Mouse (Mus musculus) fat pad, adult 2 months (tissue): Measurements from ENCODE around the gene Slc46a1.

Experiments used
- DNase-seq: peaks from one replicate; pipeline ENCODE4 v3.0.0-alpha.2; 2011; ENCODE audit warnings: low read depth, low spot score; ENCODE audit errors: extremely low read depth

Gene Slc46a1

GRCm38 (mm10) chr11:78465568-78466180, at the start of gene Slc46a1:
Slc46a1 (plus strand) TSS chr11:78465697.
- no peak for DNase-seq

GRCm38 (mm10) chr11:78416854-78417253, 48.6 kb upstream of the Slc46a1 start:
- DNase-seq = no peak

- DNase-seq = no peak
Observed at GRCm38 (mm10) chr11:78420263-78420889, 45.1 kb upstream of the Slc46a1 start.

DNA sequence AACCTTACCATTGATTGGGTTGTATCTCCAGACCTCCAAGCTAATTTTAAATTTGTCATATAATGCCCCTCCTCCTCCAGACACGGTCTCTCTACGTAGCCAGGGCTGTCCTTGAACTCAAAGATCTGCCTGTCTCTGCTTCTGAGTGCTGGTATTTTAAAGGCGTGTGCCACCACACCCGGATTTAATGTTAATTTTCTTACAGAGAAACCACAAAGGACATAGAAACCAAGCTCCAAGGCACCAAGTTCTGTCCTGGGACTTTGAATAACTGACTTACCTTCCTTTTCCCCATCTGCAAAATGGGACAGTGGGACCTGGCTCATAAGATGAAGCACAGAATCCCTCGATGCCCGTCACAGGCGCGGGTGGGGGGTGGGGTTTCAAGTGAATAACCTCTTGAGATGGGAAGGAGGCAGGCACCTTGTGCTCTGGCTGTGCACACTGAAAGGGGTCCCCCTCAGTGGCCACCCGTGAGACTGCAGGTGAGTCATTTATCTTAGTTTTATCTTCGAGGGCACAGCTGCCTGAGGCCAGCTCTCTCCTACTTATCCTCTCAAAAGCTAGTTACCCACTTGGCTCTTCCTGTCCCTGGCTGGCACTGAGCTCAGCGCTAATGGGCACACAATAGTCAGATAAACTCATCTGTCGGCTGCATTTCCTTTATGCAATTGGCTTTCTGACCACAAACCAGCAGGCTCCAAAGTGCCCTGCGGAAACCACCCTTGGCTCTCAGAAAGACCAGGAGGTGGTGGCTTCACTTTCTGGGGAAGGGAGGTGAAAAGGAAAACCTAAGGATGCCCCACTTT, 44.1 kb upstream of the Slc46a1 start:
- DNase-seq = peak; percentile 57

DNA sequence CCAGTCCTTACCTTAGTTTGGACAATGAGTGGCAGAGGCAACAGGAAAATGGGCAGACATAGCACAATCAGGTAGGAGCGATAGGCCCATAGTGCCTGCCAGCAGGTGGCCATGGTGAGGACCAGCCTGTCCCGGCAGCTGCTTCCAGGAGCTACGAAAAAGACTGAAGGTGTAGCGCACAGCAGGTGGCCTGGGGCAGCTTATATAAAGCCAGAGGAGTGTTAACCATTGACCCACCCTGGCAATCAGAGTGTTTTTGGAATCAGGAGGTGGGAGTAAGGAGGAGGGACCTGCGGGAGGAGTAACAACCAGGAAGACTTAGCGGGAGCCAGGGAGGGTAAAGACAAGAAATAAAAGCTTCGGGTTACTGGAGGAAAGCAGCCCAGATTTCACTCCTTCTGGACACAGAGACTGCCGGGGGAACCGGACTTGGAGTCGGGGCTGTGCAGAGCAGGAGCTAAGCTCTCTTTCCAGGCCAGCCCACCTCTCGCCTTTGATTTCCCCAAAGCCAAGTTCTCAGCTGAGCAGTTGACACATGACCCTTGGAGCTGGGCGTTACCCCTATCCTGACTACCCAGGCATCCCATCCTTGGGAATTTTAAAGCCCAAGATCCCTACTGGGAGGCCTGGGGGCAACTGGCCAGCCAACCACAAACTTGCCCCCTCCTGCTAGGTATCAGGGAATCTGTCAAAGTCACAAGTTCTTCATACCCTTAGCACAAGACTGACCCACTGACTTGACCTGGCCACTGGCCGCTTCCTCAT, 43.3 kb upstream of the Slc46a1 start, which contains the start of gene Slc13a2:
Gene Slc13a2, minus strand, starts transcription at position 163 of the 765 bp plus-strand sequence.
- no peak for DNase-seq

GRCm38 (mm10) chr11:78424352-78424751, 41.1 kb upstream of the Slc46a1 start:
- no peak for DNase-seq

DNA sequence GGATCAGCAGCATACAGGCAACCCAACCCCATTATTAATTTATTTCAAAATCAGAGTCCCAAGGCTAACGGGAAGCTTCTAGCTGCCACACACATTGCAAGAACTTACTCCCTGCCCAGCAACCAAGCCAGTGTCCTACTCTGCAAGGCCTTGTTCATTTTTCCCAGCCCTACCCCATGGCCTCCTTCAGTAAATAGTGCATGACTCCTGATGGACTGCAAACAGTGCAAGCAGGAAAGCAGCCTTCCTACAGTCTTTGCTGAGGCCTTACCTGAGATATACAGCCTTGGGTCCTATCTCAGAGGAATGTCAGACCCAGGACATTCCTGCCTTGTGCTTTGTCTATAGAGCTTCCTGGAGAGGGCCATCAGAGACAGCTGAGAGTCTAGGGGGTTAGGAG, 39.9 kb upstream of the Slc46a1 start:
- DNase-seq = no peak

GRCm38 (mm10) chr11:78427655-78428054, 37.8 kb upstream of the Slc46a1 start:
- DNase-seq = no peak

GRCm38 (mm10) chr11:78428309-78428708, 37.2 kb upstream of the Slc46a1 start:
- no peak for DNase-seq

DNA sequence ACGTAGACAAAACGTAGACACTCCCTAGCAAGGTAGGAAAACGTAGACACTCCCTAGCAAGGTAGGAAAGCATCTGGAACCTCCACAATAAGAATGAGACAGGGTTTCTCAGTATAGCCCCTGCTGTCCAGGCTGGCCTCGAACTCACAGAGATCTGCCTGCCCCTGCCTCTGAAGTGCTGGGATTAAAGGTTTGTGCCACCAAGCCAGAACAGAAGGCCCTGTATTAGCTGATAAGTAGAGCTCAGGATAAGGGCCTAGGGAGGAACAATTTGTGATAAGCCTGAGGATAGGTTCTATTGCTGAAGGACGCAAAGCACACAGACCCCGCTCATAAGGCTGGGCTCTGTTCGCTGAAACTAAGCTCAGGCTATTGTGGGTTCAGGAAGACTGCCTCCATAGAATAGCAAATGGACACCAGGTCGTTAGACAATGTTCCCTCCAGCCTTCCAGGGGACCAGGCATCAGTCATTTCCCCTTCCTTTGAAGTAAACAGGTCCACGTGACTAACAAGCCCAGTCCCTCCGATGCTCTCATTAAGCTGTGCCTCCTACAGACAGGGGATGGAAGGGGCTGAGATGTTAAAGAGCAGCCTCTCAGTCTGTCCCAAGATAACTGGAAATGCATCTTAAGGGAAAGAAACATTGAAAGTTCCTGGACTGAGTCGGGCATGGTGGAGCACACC, 35.2 kb upstream of the Slc46a1 start:
- DNase-seq = no peak

GRCm38 (mm10) chr11:78431176-78431575, 34.3 kb upstream of the Slc46a1 start:
- no peak for DNase-seq

- no peak for DNase-seq
Observed at GRCm38 (mm10) chr11:78434052-78434451, 31.4 kb upstream of the Slc46a1 start.

DNA sequence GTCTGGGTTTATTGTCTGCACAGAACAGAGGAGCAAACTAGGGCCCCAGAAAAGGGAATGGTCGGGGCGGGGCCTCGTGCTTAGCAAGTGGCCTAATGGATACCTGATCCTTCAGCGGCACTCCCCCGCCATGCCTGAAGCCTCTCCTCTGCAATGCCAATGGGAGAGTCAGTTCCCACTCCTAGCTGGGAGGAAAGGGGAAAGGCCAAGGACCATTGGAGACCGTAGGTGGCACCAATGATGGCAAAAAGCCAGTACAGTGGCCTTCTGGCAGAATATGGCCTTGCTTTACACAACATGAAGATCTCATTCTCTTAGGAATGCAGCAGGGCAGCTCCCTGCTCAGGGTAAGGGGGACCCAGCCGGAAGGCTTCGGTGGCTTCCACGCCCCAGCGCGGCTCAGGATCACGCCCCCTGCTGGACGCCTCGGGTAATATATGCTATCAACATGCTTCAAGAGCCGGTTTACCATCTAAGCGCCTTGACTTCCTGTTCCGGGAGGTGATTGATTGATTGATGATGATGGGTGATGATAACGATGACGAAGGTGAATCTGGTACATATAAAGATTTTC, 29.6 kb upstream of the Slc46a1 start:
- no peak for DNase-seq

GRCm38 (mm10) chr11:78437182-78437581, 28.3 kb upstream of the Slc46a1 start:
- peak; percentile 47 for DNase-seq

- DNase-seq = no peak
Observed at GRCm38 (mm10) chr11:78438399-78438930, 27.0 kb upstream of the Slc46a1 start.

- DNase-seq = no peak
Observed at GRCm38 (mm10) chr11:78443115-78443514, 22.4 kb upstream of the Slc46a1 start.

DNA sequence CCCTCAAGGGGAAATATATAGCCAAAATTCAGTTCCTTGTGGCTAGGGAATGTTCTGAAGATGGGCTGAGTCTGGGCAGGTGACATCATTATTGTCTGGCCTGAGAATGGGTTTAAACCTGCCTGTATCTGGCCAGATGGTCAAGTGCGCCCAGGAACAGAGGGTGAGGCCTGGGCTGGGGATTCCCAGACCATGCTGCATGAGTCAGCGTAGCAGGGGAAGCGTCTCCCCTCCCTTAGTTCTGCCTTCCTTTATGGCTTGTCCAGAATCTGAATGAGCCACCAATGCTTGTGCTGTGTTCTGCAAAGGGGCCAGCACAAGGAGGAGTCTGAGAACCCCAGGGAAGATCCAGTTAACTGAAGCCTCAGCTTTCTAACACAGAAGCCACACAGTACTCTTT, 18.3 kb upstream of the Slc46a1 start:
- DNase-seq = no peak

GRCm38 (mm10) chr11:78448242-78448641, 17.3 kb upstream of the Slc46a1 start:
- no peak for DNase-seq

DNA sequence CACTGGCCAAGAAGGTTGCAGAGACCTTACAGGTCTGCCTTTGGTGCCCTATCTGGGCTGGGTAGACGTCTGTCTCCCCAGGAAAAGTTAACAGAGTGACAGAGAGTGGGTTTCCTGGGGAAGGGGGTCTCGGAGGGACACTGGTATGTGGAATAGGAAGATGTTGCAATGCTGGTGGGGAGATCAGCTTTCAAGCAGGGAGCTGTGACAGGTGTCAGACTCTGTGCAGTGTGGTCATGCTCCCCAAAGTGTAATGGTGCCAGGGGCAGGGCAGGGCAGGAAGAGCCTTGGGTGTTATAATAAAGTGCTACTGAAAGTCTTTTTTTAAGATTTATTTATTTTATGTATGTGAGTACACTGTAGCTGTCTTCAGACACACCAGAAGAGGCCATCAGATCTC, 15.2 kb upstream of the Slc46a1 start:
- no peak for DNase-seq

GRCm38 (mm10) chr11:78453675-78454074, 11.8 kb upstream of the Slc46a1 start:
- DNase-seq = no peak
